Mouse (Mus musculus) thymus, postnatal 4 days (tissue): ENCODE measurements around the gene Zfp882.
"Not testable (repeated sequence)": the region's sequence is repeated elsewhere in the genome, so short reads cannot be mapped to it uniquely, and the experiment has no call there.

Experiments
- DNase-seq: peaks from one replicate; pipeline ENCODE4 v3.0.0; 2021

Zfp882 gene

GRCm38 (mm10) chr8:71908309-71909261 is at the start of gene Zfp882, which contains the start of gene Zfp617:
Zfp882 (plus strand) TSS chr8:71908608.
Zfp617 (plus strand) TSS chr8:71908635.
- DNase-seq = peak; percentile 90

DNA sequence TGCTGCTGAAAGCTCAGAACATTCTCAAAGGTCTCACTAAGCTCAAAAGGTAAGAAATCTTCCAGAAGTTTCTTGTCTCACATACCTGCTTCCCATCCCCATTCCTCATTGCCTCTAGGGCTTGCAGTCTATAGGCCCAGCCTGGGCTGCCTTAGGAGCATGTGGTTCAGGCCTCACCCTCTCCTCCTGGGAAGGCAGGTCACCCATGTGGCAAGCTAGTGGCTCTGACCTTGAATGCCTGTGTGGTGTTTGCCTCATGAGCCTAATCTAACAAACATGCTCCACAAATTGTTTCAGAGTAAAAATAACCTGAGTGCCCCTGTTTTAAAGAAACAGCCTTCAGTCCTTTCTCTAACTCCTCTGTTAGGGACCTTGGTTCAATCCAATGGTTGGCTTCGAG is 46.9 kb upstream of the Zfp882 start:
- not testable (repeated sequence) for DNase-seq

- not testable (repeated sequence) for DNase-seq
These were observed 46.4 kb upstream of the Zfp882 start for GRCm38 (mm10) chr8:71862038-71862437.

GRCm38 (mm10) chr8:71881618-71882274 is 26.7 kb upstream of the Zfp882 start, which contains the start of gene Zfp709:
Zfp709 (plus strand) TSS chr8:71882019.
- DNase-seq = peak; percentile 69

- DNase-seq = not testable (repeated sequence)
These were observed 7.7 kb upstream of the Zfp882 start for GRCm38 (mm10) chr8:71900666-71901065.

- not testable (repeated sequence) for DNase-seq
These were observed 5.3 kb upstream of the Zfp882 start for GRCm38 (mm10) chr8:71903084-71903483.

- DNase-seq = no peak
These were observed 1.6 kb upstream of the Zfp882 start for GRCm38 (mm10) chr8:71906809-71907208.

DNA sequence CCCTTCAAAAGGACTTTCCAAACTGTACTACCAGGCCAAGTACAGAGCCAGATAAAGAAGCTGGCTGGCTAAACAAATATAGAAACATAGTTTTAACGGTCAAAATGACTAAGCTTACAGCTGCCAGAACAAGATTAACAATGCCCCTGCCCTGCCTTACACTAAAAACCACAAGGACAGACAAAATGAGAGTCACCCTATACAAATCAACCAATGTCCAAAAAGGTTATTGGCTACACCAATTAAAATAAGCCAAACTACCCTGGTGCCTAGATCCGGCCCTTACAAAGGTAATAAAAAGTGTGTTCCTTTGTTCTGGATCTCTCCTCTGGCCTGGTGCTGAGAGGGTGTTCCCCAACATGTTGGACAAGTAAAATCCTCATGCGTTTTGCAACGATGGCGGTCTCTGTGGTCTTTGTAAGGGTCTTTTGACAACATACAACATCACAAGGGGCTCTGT is 580 bp upstream of the Zfp882 start:
- DNase-seq = peak; percentile 29

DNA sequence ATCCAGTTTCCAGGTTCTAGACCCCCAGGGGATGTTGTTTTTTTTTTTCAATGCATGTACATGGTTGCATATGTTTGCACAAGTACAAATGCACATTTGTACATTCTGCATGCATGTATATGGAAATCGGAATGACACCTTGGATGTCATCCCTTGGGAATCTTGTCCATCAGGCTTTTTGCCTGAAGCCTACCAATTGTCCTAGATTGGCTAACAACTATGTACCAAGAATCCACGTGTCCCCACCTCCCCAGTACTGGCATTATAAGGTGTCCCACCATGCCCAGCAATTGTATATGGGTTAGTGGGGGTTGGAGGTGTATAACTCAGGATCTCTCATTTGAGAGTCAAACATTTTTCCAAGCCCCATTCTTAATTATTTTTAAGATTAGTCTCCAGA is 3.9 kb downstream of the Zfp882 start:
- DNase-seq = no peak

- peak; percentile 91 for DNase-seq
These were observed 14.4 kb downstream of the Zfp882 start for GRCm38 (mm10) chr8:71922567-71923401.

DNA sequence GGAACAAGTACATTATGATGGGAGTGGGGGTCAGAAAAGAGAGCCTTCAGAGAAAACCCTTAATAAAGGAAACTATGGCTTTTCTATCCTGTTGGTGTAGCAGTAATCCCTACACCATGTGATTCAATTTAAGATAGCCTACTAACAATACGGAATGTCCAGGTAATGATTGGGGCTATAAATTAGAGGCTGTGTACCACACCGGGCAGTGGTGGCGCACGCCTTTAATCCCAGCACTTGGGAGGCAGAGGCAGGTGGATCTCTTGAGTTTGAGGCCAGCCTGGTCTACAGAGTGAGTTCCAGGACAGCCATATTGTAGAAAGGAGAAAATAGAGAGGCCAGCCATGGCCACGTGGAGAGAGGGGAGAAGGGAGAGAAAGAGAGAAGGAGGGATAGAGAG is 17.4 kb downstream of the Zfp882 start:
- no peak for DNase-seq

DNA sequence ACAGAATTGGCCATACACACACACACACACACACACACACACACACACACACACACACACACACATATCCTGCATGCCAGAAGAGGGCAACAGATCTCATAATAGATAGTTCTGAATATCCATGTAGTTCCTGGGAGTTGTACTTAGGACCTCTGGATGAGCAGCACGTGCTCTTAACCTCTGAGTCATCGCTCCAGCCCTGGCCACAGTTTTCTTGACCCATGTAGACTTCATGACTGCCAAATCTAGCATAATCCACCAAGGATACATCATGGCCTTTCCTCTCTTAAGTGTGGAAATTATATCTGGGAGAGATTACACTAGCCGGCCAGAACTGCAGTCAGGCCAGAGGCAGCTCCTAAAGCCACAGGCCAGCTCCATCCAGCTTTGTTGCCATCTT is 18.1 kb downstream of the Zfp882 start:
- DNase-seq = no peak

DNA sequence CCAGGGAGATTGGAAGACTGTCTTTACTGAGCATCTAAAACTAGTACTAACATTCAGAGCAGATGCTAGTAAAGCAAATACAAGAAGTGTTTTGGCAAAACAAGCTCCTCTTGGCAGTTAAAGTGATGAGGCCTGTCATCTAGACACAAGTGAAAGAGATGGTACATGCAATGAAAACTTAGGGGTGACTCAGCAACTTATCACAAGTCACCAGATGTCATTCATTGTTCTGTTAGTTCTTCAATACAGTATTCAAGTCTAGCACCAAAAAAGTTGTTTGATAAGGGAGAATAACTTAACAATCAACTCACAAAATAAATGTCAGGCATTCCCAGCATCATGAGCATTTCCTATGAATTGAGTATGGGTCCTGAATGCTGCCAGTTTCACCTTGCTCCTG is 19.4 kb downstream of the Zfp882 start:
- DNase-seq = no peak

GRCm38 (mm10) chr8:71938037-71938436 is 29.6 kb downstream of the Zfp882 start:
- DNase-seq = not testable (repeated sequence)

DNA sequence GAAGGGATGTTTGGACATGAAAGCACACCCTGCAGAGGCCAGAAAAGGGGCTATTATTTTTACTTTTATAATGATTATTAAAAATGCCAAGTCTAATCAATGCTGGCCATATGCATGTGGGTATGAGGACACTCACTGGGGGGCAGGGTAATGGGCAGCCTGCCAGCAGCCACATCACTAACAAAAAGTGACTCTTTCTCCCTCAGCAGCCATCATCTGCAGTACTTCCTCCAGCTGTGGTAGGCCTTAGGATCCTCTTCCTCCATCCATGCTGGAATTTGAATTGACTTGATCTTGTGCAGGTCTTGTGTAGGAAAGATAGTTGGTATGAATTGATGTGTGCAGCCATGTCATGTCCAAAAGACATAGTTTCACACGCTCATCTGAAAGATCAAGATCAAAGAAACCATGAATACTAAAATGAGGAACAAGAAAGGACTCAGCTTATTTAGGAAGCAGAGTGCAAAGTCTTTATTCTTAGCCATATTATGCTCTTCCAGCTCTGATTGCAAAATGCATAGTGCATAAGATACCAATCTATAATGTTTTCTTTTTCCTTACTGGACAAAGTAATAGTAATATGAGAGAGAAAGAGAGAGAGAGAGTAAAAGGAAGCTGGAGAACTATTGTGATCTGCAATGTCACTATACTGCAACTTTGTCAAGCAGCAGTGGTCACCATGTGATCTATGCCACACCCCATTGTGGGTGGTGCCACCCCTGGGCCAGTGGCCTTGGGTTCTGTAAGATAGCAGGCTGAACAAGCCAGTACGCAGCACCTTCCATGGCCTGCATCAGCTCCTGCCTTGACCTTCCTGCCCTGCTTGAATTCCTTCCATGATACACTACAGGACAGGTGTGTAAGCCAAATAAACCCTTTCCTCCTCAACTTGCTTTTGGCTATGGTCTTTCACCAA is 32.1 kb downstream of the Zfp882 start:
- DNase-seq = no peak

GRCm38 (mm10) chr8:71941776-71942175 is 33.4 kb downstream of the Zfp882 start:
- DNase-seq = no peak

- no peak for DNase-seq
These were observed 40.2 kb downstream of the Zfp882 start for GRCm38 (mm10) chr8:71948624-71949023.

DNA sequence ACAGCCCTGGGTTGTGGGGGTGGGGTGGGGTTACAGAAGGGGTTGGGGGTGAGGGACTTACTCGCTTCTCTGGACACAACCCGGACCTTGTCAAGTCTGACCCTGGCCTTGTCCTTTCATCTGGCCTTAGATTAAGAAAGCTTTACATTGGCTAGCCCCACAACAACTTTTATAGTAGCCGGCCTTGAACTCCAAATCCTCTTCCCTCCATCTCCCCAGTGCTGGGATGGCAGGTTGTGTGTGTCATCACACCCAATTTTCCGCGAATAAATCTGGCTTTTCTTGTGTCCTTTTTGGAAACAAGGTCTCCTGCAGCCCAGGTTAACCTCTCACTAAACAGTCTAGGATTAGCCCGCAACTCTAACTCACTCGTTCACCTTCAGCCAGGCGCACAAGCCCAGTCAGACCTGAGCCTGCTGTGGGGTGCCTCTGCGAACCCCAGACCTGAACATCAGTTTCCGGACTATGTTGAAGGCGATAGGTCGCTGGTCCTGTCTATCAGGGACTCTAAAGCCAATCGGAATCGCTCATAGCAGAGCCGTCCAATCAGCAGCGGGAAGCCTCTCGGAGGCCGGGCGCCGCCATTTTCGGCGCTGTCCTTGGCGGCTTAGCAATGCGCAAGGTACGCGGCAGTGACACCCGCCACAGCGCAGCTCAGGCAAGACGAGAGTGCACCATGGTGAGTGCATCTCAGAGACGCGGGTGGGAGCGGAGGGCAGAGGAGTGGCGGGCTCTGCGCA is 42.2 kb downstream of the Zfp882 start, which contains the start of gene Zfp961:
Gene Zfp961, plus strand, starts transcription at position 557 of the 740 bp plus-strand sequence.
- DNase-seq = peak; percentile 99

- peak; percentile 28 for DNase-seq
These were observed 43.2 kb downstream of the Zfp882 start for GRCm38 (mm10) chr8:71951436-71952161.

DNA sequence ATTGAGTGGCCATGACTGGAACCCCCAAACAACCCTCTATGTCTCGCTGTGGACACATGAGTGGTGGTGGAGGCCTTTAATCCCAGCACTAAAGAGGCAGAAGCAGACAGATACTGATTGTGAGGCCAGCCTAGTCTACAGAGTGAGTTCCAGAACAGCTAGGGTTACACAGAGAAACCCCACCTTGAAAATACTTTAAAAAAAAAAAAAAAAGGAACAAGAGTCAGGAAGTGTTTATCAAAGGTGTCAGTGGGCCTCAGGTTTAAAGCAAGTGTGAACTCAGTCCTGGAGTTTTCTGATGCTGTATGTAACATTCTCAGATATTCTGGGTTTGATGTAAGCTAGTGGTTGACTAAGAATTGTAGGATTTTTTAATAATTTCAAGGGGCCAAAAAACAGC is 44.1 kb downstream of the Zfp882 start:
- DNase-seq = no peak
